Mouse (Mus musculus) liver, adult (tissue): ENCODE results near the gene Cdh13.

ENCODE experiments used
- GATA4 ChIP-seq: IDR thresholded peaks from 2 replicates; pipeline ENCODE4 v1.6.1; 2014; ENCODE audit warnings: mild to moderate bottlenecking, low read length; ENCODE audit not compliant: insufficient replicate concordance

The Cdh13 gene

DNA sequence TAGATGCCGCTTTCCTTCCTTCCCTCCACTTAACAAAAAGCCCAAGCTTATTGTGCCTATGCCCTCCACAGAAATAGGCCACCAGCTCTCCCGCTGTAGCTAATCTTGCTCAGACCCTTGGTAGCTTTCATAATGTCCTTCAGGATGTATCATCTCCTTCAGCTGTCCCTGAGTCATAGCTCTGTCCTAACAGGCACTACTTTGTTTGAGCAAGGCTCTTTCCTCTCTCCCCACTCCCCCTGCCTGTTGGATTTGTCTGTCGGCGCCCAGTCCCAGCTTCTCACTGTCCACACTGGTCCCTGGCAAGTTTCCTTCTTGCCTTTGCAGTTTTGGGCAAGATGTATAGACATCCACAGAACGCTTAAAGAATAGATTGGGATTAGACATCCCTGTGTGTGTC, 100.8 kb downstream of the Cdh13 start:
- no peak for TF ChIP-seq GATA4

DNA sequence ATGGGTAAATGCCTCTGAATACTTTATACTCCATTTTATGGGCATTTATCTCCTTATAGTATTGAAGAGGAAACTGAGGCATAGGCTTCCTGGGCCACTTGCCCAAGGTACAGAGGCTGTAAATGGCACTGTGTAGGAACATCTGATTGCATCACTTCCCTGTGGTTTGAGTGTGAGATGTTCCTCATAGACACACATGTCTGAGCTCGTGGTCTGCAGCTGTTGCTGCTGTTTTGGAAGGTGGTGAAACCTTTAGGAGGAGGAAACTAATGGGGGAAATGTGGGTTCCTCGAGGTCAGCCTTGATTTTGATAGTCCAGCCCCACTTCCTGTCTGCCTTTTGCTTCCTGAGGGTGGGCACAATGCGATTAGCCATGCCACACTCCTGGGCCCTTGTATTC, 105.9 kb downstream of the Cdh13 start:
- TF ChIP-seq GATA4: no peak

DNA sequence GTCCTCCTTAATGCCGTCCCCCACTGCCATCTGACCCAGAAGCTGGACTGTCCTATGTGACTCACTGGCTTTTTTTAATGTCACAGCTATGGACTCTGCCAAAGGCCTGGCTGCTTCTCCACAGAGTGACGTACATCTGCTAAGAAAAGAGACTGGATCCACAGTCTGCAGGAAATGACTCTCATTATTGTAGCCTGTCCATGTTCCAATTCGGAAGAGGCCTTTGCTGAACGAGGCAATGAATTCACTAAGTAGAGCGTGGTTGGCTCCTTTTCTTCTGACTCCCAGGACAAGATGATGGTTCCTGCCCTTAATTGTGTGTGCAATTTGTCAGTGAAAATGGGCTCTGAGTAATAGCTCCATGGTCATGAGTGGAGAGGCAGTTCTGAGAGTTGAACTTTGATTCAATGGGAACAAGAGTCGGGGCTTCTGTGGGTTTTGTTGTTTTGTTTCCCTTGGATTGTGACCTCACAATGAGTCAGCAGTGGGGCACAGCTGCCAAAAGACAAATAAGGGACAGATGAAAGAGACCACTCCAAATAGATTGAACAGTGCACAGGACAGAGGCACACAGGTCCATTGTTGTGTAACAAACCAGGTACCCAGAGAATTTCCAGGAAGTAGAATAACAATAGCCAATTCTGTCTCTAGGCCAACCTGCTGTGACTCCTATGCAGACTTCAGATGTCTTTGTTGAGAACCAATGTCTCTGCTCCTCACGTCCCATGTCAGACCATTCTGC, 110.5 kb downstream of the Cdh13 start:
- no peak for TF ChIP-seq GATA4

DNA sequence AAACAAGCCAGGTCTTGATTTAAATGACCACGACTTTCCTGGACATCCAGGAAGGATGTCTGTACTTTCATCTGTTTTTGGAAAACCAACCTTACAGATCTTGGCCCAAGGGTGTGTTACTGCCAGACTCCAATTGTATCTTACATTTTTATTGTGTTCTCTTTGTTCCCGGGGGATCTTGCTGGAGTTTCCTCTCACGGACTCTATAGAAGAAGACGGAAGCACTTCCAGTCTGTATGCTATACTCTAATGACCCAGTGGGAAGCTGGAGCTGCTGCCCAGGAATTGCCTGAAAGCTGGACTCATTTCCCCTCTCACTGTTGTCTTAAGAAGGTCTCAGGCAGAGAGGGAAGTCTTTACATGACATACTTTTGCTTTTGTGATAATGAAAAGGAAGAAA, 111.6 kb downstream of the Cdh13 start:
- TF ChIP-seq GATA4: no peak

DNA sequence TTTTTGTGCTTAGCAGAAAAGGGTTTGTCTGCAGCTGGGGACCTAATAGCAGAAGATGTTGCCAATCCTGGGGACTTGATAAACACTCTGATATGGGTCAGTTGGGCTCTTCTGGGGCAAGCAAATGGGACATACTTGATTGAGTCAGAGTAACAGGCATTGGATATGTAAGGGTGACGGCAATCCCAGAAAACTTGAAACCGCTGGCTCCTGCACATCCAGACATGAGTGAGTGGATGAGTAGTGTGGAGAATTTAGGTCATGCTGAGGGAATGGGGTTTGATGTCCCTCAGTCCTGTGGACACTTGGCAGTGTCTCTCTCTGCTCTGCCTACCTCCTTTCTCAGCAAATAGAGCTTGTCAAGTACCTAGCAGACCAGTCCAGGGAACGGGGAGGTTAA, 121.3 kb downstream of the Cdh13 start:
- no peak for TF ChIP-seq GATA4

DNA sequence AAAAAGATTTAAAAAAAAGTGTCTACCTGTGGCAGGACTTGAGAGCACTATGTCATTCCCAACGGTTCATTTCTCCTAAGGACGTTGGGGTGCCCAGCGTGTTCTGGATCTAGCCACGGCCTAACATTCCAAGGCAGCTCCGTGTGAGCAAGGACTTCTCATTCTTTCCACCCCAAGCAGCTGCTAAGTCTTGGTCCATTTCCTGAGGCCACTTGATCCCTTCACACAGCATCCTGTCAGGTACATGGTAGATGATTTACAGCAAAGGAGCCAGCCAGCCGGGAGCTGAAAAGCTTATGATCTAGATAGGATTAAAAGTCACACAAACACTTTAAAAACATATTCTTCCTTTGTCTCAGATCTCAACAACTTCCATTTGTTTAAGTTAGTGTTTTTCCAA, 123.8 kb downstream of the Cdh13 start:
- no peak for TF ChIP-seq GATA4

DNA sequence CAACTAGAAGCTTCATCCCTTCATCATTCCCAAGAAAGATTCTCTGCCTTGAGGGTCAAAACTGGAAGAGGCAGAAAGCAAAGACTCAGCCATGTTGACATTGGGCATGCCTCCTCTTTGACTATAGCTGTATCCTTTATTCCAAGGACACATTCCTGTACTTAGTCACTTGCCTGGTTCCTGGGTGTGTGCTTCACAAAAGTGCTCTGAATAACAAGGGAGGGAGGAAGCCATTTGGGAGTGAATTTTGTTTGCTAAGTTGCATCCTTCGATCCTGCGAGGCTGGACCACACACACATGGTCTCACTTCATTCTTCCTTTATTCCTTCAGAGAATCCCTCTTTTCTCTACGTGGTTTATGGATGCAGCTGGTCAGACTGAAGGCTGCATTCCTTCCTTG, 125.9 kb downstream of the Cdh13 start:
- TF ChIP-seq GATA4: no peak

DNA sequence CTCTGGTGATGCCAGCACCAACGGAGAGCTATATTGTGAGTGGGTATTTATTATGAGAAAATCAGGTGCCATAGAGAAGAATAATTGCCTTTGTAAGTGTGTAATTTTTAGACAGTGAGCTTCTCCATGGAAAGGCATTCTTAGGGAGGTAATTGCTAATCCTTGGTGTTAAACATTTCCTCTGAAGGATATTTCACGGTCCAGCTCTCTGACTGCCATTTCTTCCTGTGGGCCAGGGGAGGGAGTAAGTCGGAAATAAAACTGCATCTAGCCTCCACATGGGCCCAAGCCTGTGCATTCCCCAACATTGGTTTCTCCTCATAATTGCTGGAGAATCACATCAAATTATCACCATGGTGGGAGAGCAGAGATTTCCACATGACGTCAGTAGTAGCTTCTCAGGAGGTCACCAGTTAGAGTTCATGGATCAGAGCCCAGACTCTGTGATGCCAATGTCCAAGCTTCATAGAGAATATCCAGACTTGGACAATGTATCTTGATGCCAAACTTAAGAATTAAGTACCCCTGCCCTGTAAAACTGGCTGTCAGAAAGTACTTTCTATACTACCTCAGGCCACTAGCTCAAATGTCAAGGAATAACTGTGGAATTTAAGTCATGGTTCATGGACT, 126.9 kb downstream of the Cdh13 start:
- TF ChIP-seq GATA4: no peak

DNA sequence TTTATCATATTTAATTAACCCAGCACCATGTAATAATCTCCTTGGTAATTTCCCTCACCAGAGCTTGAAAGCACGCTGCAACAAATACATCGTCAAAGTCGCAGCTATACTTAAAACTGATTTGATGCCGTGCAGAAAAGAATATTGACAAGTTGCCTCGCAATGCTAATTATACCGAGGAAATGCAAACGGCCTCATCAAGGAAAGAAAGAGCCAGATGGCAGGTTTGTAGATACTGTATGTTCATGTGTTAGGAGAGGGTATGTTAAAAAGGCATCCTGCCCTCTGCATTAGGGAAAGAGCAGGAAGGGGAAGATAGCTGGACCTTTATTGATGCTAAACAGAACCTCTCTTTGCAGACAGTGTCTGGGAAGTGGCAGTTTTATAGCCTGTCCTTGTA, 132.1 kb downstream of the Cdh13 start:
- no peak for TF ChIP-seq GATA4

DNA sequence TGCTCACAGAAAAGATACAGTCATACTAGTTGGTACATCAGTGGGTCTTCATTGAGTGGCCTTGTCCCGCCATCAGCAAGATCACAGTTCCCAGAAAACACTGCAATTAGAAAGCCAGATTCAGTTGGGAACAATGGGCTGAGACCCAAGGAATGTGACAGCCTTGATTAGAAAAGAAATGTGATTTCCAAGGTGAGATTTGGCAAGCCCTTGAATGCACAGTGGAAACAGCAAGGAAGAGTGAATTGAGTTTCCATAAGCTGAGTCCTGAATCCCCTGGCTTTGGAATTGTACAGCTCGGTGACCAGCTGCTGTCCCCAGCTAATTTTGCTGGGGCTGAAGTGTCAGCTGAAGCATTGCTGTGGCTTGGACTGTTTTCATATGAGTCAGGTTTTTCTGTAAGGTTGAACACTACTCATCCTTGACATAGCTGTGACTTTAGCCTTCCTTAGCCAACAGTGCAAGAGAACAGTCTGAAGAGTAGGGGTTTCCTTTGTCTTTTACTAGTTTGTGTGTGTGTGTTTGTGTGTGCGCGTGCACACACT, 133.3 kb downstream of the Cdh13 start:
- no peak for TF ChIP-seq GATA4

DNA sequence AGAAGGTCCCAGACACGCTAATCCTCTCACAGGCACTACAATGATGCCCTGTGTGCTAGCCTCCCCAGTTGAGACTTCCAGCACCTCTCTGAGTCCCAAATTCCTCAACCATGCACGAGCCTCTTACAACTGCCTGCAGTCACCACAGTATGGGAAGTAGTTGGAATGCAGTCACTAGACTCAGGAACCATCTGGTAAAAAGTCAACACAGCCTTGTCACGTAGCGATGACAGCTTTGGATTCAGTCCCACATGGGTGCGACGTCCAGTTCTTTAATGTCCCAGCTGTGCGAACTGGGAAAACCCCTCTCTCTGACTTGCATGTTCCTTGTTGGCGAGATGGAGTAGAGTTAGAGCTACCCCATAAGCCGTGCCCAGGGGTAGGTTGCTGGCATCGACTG, 139.1 kb downstream of the Cdh13 start:
- TF ChIP-seq GATA4: no peak

DNA sequence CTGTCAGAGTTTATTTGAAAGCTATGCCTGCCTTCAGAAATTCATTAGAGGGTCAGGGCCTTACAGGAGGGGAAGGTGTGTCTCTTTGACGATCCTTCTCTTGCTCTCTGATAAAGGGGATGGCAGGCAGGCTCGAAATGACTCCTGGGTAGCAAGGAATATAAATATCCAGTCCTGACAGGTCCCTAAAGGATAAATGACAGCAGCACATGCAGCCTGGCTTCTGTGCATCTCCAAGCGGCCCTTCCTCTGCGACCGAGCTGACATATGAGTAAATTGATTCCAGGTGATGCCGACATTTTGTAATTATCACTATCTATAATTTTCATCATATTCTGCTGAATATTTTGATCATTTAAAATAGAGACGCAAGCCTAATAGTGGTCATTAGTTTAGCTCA, 145.4 kb downstream of the Cdh13 start:
- no peak for TF ChIP-seq GATA4

DNA sequence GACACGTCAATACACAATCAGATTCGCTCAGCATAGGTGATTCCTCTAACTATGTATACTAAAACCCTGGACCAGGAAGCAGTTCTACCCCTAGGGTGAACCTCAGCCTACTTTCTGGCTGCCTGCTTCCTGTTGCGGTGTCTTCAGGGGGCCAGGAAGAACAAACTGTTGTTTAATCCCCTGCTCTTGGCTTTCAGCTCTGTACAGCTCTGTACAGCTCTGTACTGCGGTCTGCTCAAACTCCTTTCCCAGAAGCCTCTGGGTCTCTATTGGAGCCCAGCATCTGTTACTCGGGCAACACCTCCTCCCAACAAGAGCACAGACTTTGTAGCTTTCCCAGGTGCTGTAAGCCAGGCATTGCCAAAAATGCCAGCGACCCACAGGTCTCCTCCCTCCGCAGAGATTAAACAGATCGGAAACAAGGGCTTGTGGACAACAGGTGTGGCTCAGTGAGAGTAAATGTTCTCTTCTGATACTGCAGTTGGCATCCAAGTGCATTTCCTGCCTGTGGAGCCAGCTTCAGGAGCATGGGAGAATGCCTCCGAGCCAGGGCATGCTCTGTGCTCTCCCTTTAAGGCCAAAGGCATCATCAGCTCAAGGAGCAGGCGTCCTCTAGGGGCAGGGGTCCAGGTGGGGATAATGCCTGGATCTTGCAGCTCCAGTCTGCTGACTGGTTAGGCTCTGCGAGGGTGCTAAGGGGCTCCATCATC, 148.4 kb downstream of the Cdh13 start:
- no peak for TF ChIP-seq GATA4

DNA sequence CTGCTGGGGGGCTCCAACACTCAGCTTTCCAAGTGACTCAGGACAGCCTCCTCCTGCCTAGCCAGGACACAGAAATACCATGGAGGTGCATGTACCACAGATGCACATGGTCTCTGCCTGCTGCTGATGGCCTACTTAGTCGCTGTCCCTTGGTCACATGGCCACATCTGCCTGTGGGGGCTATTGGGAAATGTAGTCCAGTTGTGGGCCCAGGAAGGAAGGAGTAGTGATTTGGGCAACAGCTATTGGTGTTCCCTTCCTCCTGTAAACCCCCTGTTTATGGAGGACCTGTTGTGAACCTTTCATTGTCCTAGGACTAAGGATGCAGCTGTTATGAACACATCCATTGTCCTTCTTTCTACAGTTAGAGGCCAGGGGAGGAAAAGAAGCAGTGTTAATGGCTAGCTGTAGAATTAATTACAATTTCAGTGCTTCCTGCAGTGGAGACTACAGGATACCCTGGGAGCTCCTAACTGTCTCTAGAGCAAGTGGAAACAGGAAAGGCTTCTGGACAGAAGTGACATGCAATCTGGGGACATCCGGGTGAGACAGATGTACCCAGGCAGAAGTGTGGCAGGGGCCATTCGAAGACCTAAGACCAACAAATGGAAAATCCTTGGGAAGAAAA, 150.1 kb downstream of the Cdh13 start:
- TF ChIP-seq GATA4: no peak

DNA sequence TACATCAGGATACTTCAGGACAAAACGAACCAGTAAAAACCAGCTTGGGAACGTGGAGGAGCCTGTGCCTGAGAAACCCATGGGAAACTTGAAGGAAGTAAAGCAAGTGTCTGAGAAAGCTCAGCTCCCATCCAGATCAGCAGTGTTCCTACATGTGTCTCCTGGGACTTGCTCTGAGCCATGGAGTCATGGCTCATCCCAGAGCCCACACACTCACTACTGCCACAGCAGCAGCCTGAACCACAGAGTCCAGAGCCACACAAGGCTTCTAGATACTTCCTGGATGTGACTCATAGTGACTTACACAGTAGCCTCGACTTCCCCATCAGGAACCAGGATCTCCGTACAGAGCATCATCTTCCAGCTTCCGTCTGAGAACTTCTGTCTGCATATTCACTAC, 153.2 kb downstream of the Cdh13 start:
- TF ChIP-seq GATA4: no peak

DNA sequence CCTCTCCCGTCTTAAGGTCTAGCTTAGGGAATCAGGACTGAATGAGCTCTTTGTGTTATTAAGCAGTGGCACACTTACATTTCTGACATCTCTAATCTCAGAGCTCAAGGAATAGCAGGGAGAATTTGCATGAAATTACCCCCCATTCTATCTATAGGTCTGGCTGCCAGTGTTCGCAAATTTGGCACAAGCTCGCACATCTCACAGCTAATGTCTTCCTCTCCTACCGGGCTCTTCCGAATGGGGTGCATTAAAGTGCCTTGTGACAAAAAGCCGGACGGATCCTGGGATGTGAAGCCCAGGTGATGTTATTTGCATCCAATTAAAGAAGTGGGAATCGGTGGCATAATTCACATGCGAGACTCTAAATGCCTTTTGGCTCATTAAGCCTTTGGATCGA, 153.6 kb downstream of the Cdh13 start:
- TF ChIP-seq GATA4: no peak
